In the genomic region with DNA sequence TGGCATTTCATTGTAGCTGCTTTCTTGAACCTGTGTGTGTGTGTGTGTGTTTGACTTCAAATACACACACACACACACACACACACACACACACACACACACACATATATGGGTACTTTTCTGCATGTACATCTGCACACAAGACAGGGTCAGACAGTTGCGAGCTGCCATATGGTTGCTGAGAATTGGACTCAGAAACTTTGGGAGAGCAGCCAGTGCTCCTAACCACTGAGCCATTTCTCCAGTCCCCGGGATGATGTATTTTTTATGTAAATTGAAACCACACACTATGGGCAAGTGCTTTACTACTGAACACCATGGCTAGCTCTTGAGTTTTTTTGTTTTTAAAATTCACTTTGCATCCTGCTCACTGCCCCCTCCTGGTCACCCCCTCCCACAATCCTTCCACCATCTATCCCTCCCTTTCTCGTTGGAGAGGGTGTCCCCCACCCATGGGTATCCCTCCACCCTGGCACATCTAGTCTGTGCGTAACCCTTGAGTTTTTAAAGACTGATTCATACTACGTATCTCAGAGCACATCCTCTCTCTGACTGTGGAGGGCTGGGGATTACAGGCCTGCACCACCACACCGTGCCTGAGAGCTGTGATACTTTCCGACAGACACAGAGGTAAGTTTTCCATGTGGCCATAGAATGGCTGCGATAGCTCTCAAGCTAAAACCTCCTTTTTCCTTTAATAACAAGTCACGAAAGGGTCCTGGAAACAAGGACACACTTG, we compare ENCODE assay signal across 11 mouse cellular contexts.
DNase-seq lines count a peak whose midpoint lies in the region; ATAC-seq and TF ChIP-seq lines count a peak whose summit lies in the region.
"Had no signal": no experiment of that assay in that cellular context is flagged by ENCODE, and none has a peak within 500 bp of the region (broad histone marks: within the 10 kb centered on the region; RNA-seq: fewer than 3 reads in every experiment).

No protein-coding gene starts in this region.

- H3K4me2 ChIP-seq in intestine, embryonic 16.5 days (ENCODE audit: low read depth, low read length): no peak overlapping the region
- H3K4me2 ChIP-seq in intestine, embryonic 15.5 days (replicated peaks): no peak overlapping the region
- 0 out of 2 replicates have a peak overlapping the region, but pooled peaks have one; percentile 11 for H3K4me2 ChIP-seq in embryonic facial prominence, embryonic 13.5 days
- no peak overlapping the region for H3K4me2 ChIP-seq in hindbrain, embryonic 15.5 days
- no peak overlapping the region for H3K4me2 ChIP-seq in midbrain, postnatal 0 days (ENCODE audit: low read depth, low read length, poor library complexity, severe bottlenecking)
- H3K4me2 ChIP-seq: liver, embryonic 11.5 days had no signal

- WGBS in intestine, embryonic 16.5 days: 66% methylated on average over 9 of the region's 9 CpGs
- WGBS in intestine, embryonic 15.5 days: 69% methylated on average over 9 of the region's 9 CpGs
- WGBS in embryonic facial prominence, embryonic 13.5 days: 62% methylated on average over 9 of the region's 9 CpGs
- WGBS in hindbrain, embryonic 15.5 days: 47% methylated on average over 9 of the region's 9 CpGs
- 61% methylated on average over 9 of the region's 9 CpGs for WGBS in midbrain, postnatal 0 days

- peak overlapping the region; percentile 33 for H3K27ac ChIP-seq in intestine, embryonic 16.5 days (ENCODE audit: low read length)
- H3K27ac ChIP-seq in intestine, embryonic 15.5 days: no peak overlapping the region
- peak overlapping the region; percentile 39; the same call in 1 of the 2 replicates for H3K27ac ChIP-seq in embryonic facial prominence, embryonic 13.5 days
- peak overlapping the region; percentile 73 for H3K27ac ChIP-seq in hindbrain, embryonic 15.5 days (replicated peaks)
- 0 out of 2 replicates have a peak overlapping the region, but pooled peaks have one; percentile 51 for H3K27ac ChIP-seq in midbrain, postnatal 0 days (ENCODE audit: low read depth, low read length)

- no peak; the same call in 1 of the 2 replicates for ATAC-seq in intestine, embryonic 16.5 days
- ATAC-seq in intestine, embryonic 15.5 days: no peak; the same call in 1 of the 2 replicates
- peak; percentile 67; the same call in 1 of the 2 replicates for ATAC-seq in embryonic facial prominence, embryonic 13.5 days (ENCODE audit: insufficient number of reproducible peaks, insufficient read depth, low FRiP score, low TSS enrichment, low read depth)
- ATAC-seq in hindbrain, embryonic 15.5 days (ENCODE audit: low FRiP score, low read depth): peak; percentile 74
- ATAC-seq in midbrain, postnatal 0 days (ENCODE audit: low FRiP score): no peak
- ATAC-seq: Patski had no signal

- H3K27me3 ChIP-seq in intestine, embryonic 16.5 days (replicated peaks; ENCODE audit: control insufficient read depth, insufficient read depth, low read length): no peaks in the 10 kb centered on the region
- no peaks in the 10 kb centered on the region for H3K27me3 ChIP-seq in intestine, embryonic 15.5 days (replicated peaks)
- peaks cover 6% of the 10 kb centered on the region; the same call in 1 of the 2 replicates for H3K27me3 ChIP-seq in embryonic facial prominence, embryonic 13.5 days
- H3K27me3 ChIP-seq in hindbrain, embryonic 15.5 days: no peaks in the 10 kb centered on the region
- H3K27me3 ChIP-seq in midbrain, postnatal 0 days (ENCODE audit: insufficient read depth, low read length): no peaks in the 10 kb centered on the region
- H3K27me3 ChIP-seq: Patski had no signal

- H3K9me3 ChIP-seq in intestine, embryonic 16.5 days (ENCODE audit: control insufficient read depth, low read length): no peaks in the 10 kb centered on the region
- no peaks in the 10 kb centered on the region for H3K9me3 ChIP-seq in intestine, embryonic 15.5 days
- H3K9me3 ChIP-seq in embryonic facial prominence, embryonic 13.5 days: no peaks in the 10 kb centered on the region
- no peaks in the 10 kb centered on the region for H3K9me3 ChIP-seq in hindbrain, embryonic 15.5 days
- no peaks in the 10 kb centered on the region for H3K9me3 ChIP-seq in midbrain, postnatal 0 days (ENCODE audit: low read length)

- H3K4me1 ChIP-seq in intestine, embryonic 16.5 days (ENCODE audit: control insufficient read depth, insufficient read depth, low read length): no peaks in the 10 kb centered on the region; the same call in 1 of the 2 replicates
- H3K4me1 ChIP-seq in intestine, embryonic 15.5 days (replicated peaks): no peaks in the 10 kb centered on the region
- peaks cover 24% of the 10 kb centered on the region for H3K4me1 ChIP-seq in embryonic facial prominence, embryonic 13.5 days
- H3K4me1 ChIP-seq in hindbrain, embryonic 15.5 days (replicated peaks): peaks cover 43% of the 10 kb centered on the region
- H3K4me1 ChIP-seq in midbrain, postnatal 0 days (ENCODE audit: insufficient read depth, low read length): no peaks in the 10 kb centered on the region

- no peak overlapping the region for H3K4me3 ChIP-seq in intestine, embryonic 16.5 days (ENCODE audit: low read length)
- no peak overlapping the region for H3K4me3 ChIP-seq in intestine, embryonic 15.5 days (replicated peaks)
- no peak overlapping the region for H3K4me3 ChIP-seq in embryonic facial prominence, embryonic 13.5 days
- H3K4me3 ChIP-seq in hindbrain, embryonic 15.5 days: no peak overlapping the region
- H3K4me3 ChIP-seq in midbrain, postnatal 0 days (ENCODE audit: low read depth, low read length): no peak overlapping the region

- no peak for TF ChIP-seq CTCF in midbrain, postnatal 0 days (IDR thresholded peaks at IDR 0.05)

- no peaks in the 10 kb centered on the region for H3K36me3 ChIP-seq in intestine, embryonic 16.5 days (ENCODE audit: control insufficient read depth, insufficient read depth, low read length)
- no peaks in the 10 kb centered on the region for H3K36me3 ChIP-seq in intestine, embryonic 15.5 days
- no peaks in the 10 kb centered on the region for H3K36me3 ChIP-seq in embryonic facial prominence, embryonic 13.5 days
- no peaks in the 10 kb centered on the region for H3K36me3 ChIP-seq in hindbrain, embryonic 15.5 days
- H3K36me3 ChIP-seq in midbrain, postnatal 0 days (ENCODE audit: insufficient read depth, low read length): no peaks in the 10 kb centered on the region

- no peak for DNase-seq in midbrain, postnatal 0 days (ENCODE audit: low spot score)
- no peak for DNase-seq in adrenal gland, postnatal 25 days
- DNase-seq in ovary, postnatal 14 days (ENCODE audit: low spot score): no peak
- DNase-seq: kidney, adult 11 months; thymus, postnatal 14 days had no signal

- no peak overlapping the region for H3K9ac ChIP-seq in intestine, embryonic 16.5 days (ENCODE audit: low read depth, low read length)
- H3K9ac ChIP-seq in intestine, embryonic 15.5 days: no peak overlapping the region
- H3K9ac ChIP-seq in embryonic facial prominence, embryonic 13.5 days: no peak overlapping the region
- H3K9ac ChIP-seq in hindbrain, embryonic 15.5 days: no peak overlapping the region
- H3K9ac ChIP-seq in midbrain, postnatal 0 days (replicated peaks; ENCODE audit: low read length, poor library complexity, severe bottlenecking): no peak overlapping the region

Comparison
In these comparisons a context has a peak if more than half of its experiments do, and no peak if none do; other contexts are left out.
1. ATAC-seq: peak in embryonic facial prominence, embryonic 13.5 days (single experiment) and hindbrain, embryonic 15.5 days (single experiment); none in intestine, embryonic 16.5 days (single experiment), intestine, embryonic 15.5 days (single experiment) and midbrain, postnatal 0 days (single experiment).